Mouse (Mus musculus) kidney, adult 18-20 months (tissue): ENCODE data around the gene Txlna.

Experiments used
- DNase-seq: peaks from one replicate; pipeline ENCODE4 v3.0.0; 2021

The Txlna gene

DNA sequence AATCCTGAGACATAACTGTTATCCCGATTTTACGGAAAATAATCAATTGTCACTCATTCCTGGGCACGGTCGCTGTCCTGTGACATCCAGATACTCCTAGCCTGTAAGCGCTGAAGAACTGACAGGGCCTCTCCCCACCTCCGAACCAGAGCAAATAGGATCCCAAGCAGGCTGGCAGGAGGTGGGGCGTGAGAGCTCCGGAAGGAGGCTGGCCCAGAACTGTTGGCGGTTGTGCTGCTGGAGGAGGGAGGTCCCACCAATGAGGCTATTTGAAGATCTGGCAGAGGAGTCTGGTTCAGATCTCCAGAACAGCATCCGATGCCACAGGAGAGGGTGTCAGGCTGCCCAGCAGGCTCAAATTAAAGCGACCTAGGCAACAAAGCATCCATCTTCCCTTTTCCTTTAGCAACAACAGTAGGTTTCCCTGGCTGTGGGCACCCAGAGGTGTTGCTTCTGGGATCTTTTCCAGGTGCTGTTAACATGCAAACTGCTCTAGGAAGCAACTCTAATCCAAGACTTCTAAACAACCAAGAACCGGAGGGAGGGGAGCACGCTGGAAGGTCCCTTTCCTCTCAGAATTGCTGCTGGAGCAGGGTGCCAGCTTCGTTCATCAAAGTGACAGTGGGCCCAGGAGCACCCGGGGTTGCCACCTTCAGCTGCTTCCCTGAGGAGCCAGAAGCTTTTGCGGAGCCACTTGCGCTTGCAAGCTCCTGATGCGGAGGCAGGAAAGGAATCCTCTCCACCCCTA, 16.4 kb downstream of the Txlna start:
- peak; percentile 80 for DNase-seq

DNA sequence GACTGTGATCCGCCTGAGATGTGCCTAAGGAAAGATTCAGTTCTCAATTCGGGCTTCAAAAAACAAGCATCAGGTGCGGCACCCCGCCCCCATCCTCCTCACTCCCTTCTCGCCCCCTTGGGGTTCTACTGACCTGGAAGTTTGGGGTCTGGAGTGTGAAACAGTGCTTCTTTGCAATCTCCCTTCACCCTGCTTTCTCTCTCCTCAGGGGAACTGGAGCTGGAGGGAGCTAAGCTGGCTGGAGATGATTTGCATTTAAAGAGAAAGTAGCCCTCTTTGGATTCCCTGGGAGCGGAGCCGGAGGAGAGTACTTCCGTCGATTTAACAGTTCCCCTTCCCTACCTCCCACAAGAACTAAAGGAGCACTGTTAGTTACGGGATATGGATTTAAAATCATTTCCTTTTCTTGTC, 17.2 kb downstream of the Txlna start, which contains the start of gene Ccdc28b:
TSS of gene Ccdc28b (minus strand) at position 267 of the 411 bp plus-strand sequence.
- DNase-seq = peak; percentile 67

DNA sequence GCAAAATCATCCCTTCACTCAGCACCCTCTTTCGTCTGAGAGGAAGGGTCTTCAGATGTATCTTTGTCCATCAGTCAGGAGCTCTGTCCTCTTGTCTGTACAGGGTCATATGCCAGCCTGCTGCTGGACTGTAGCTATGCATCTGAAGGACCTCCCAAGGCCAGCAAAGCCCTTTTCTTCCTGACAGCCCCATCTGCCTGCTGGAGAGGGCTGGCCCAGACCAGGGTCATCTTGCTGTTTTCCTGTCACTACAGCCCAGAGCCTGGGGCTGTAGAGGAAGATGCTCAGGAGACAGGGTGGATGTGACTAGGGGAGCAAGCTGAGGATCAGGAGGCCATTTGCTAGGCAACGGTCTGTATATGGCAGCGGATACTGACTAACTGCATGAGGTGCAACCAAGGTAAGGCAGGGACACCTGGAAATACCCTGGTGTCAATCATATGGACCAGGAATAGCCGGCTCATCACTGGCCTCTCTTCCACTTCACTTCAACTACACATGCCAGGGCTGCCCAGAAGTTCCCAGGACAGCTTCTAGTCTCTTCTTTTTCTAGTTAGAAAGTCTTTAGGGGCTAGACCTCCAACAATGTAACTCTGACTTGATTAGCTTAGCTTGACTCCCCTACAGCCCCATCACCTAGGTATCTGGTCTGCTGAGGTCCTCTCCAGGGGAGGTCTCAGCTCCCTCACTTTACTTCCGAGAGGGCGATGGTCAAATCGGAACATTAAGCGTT, 17.9 kb downstream of the Txlna start:
- no peak for DNase-seq

DNA sequence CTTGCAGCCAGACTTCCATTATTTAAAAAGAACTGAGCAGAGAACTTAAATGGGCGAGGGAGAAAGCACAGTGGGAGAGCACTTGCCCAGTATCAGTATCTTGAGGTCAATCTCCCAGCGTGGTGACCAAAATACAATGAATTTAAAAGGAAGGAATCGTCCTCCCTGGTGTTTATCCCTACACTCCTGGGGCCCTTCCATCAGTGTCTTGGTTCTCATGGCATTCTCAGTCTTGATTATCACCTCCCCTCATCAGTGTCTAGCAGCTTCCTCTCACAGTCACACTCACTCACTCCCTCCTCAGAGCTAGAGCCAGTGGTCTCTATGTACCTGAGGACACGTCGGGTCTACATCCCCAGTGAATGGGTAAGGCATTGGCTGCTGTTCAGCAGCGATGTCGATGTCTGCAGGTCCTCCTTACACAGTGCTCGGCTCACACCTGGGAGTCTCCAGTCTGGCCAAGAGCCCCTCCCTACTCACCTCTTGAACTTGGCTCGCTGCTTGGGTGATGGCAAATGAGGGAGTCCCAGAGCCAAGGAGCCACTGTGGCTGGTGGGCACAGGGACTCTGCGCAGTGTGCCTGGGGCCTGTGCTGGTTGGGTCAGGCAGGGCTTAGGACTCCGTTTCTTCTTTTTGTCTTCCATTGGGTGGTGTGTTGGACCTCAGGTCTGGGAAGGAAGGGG, 18.6 kb downstream of the Txlna start:
- no peak for DNase-seq

DNA sequence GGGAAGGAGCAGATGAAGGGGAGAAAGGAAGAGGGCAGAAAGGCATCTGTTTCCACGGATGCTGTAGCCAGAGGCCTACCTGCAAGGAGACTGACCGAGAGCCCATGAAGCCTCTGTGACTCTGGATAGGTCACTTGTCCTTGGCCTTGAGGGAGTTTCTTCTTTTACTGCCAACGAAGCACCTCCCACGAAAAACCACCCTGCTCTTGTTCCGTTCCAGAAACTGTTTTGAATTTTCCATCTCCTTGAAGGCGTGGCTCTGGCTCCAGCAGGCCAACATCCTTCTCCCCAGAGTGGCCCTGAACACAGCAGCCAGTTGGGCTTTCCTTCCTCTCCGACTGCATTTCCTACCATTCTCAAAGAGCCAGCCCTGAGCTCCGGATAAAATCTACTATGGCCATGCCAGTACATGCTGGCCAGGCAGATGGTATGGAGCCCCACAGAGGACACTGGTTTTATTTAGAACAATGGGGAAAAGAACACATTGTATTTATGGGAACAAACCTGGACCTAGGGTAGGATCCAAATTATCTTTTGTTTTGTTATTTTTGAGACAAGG, 19.5 kb downstream of the Txlna start:
- peak; percentile 43 for DNase-seq

DNA sequence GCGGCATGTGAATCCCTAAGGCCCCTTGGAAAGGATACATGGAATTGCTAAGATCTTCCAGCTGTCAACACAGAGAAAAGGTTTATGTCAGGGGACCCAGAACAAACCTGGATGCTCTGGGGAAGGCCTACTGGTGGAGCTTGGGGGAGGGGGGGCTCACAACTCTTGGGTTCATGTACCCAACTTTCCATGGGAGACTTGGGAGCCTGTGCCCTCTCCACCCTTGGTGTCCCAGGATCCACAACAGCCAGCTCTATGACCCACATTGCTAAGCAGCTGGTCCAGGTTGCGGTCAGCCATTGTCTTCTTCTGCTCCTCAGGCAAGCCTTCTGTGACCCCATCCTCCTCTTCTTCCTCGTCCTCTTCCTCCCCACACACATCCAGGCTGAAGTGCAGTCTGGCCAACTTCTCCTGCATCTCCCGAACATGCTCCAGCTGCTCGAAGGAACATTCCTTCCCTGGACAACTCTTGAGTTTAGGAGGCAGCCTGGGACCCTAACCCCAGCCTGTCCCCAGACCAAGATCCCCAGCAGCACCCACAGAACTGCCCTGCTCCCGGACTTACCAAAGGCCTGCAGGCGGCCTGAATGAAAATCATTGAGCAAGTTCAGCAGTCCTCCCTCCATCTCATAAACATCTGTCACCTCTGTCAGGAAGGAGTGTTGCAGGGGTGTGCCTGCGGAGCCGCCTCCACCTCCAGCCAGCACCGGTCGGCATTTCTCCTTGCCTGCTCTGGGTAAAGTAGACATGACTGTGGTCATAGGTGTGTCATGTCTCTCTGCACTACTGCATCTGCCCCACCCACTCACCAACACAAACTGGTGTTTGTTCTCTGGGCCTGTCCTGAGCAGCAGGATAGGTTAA, 20.2 kb downstream of the Txlna start:
- DNase-seq = no peak

DNA sequence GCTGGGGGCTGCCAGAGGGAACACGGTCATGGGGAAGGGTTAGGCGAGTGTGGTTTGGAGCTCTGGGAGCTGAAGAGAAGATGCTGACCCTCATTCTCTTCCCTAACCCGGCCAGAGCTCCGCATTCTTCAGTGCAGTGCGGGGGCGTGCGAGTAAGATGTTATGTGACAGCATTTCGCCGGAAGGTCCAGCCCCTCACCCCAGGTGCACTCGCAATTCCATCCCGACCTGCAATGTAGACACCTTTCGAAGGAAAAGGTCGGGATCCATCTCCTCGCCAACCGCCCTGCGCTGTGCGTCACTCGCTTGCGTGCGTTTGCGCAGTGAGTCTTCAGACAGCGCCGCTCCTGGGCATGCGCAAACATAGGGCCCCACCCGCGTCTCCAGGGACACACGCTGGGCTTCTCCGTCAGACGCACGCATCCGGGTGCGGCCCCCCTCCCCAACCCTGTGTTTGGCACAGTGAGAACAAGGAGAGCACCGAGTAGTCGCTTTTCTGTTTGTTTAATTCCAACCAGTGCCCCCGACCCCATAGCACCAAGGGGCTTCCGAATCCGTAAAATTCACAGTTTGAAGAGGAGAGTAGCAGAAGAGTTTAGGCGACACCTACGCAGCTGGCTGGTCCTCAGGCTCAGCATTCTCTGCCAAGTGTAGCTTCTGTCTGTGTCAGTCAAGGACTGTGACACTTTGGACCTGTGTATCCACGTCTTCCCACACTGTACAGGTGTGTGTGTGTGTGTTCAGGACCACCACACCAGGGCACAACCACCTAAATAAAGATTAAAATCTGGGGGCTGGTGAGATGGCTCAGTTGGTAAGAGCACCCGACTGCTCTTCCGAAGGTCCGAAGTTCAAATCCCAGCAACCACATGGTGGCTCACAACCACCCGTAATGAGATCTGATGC, 21.8 kb downstream of the Txlna start, which contains the start of gene Iqcc:
TSS of gene Iqcc (minus strand) at position 314 of the 906 bp plus-strand sequence.
- DNase-seq = peak; percentile 94

DNA sequence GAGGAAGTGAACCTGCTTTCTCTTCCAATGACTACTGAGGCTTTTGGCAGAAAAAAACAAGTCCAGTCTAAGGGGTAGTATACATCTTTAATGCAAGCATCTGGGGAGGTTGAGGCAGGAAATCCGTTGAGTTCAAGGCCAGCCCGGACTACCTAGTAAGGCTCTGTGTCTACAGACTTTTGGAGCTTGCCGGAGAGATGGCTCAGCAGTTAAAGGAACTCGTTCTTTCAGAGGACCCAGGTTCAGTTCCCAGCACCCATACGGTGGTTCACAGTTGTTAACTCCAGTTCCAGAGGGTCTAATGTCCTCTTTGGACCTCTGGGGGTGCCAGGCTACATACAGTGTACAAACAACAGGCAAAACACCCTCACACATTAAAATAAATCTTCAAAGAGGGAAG, 22.8 kb downstream of the Txlna start:
- DNase-seq = no peak

DNA sequence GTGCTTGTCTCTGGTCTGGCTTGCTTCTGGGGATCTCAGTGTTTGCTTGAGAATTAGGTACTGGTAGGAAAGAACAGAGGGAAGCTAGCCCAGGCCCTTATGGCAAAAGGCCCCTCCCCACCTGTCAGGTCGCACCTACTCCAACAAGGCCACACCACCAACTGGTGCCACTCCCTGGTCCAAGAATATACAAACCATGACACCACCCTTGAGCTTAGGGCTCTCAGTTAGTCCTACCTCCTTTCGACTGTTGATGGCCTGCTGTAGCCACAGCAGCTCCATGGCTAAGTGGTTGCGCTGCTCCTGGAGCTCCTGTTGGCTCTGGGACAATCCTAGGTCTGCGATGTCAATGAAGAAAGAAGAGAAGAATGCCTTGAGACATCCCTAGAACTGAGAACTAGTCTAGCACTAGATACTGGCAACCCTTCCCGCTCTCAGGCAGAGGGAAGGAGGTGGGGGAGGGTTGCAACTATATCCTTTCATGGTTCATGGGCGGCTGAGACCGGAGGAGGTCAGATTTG, 23.7 kb downstream of the Txlna start:
- no peak for DNase-seq

DNA sequence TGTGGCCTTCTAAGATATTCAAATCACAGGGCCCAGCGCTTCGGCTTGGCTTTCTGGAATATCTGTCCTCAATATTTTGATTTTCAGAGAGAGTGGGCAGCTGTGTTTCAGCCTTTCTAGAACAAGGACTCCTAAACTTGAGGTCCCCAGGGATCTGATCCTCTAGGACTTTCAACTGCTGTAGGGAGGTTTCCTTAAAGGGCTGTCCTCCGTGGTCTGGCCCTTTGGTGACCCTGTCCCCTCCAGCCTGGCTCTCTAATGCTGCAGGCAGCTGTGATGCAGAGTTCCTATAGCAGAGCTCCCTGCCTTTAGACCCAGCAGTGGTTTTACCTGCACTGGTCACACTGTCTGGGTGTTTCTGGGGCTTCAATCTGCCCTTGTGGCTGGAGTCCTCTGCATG, 24.2 kb downstream of the Txlna start:
- DNase-seq = no peak

DNA sequence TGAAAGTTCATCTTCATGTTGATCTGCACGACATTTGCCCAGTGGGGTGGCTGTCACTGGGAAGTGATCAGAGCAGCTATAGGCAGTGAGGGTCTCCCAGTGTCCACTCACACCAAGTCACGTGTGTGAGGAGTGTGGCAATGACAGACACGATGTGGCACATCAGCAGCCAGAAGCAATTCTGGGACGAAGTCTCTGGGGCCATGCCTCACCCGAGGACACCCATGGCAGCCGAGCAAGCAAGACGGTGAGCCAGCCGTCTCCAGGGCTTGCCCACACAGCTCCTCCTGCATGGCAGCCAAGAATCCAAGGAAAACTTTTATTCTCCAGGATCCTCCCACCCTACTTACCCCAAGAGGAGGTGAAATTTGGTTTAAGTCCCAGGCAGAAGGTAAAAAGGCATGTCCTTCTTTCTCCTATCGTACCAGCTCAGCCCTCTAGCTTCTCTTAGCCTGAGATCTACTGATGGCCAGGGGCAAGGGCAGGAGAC, 25.0 kb downstream of the Txlna start:
- no peak for DNase-seq

DNA sequence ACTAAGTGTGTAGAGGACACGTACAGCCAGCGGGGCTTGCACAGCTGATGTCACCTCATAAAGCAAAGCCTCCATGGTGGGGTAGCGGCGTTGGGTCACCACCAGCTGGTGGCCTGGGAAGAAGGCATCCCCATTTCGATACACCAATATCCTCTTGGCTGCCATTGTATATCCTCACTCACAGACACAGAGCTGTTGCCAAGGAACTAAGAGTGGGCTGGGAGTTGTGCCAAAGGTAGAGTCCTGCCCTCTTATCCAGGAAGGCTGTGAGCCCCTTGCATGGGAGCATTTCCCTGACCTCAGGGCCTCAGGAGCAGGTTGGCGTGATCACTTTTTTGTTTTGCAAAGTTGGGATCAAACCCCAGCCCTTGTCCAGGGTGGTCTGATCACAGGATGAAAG, 26.8 kb downstream of the Txlna start, which contains the start of gene Dcdc2b:
TSS of gene Dcdc2b (minus strand) at position 165 of the 400 bp plus-strand sequence.
- DNase-seq = peak; percentile 11

DNA sequence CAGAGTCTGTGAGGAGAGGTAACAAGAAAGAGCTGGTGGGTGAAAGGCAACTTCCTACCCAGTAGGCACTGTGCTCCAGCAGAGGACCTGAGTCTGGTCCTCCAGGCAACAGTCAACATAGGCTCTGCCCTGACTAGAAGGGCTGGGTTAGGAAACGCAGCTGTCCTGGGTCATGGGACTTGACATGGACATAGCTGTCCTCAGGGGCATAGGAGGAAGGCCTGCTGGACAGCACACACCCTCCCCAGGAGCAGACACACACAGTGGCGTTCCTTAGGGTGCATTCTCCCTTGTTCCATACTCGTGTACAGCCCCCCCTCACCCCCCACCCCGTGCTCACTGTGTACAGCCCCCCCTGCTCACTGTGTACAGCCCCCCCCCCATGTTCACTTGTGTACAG, 30.4 kb downstream of the Txlna start:
- no peak for DNase-seq

DNA sequence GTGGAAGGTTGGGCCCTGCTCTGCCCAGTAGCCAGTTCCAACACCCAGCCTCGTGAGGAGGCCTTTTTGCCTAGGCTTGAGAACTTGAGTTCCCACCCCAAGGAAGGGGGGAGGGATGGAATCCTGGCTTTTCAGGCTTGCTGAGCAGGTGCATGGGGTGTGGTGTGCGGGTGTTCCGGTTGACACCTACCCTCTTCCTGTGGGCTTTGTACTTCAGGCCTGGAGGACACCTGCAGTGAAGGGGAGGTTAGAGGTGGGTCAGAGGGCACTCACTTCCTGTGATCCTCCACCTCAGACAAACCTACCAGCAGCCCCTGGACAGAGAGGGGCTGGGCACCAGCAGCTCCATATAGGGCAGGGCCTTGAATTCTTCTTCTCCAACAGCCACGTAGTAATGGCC, 30.8 kb downstream of the Txlna start:
- no peak for DNase-seq

DNA sequence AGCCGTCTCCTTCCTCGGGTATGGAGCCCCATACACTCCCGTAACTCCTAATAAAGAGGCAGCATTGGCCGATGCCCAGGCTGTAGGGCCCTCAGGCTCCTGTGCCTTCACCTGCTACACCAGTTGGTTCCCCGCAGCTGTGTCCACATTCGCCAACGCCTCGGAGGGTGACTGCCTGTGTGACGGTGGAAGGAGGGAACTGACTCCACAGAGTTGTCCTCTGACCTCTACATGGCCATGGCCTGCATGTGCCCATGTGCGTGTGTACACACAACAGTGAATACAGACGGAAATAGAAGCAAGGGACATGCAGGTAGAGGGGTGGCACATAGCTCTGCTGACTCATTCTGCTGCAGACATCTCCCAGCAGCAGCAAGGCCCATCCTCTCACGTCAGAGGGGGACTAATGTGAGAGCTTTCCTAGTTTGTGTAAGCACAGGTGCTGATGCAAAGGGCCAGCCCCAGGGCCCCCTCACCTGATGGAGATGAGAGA, 31.7 kb downstream of the Txlna start:
- no peak for DNase-seq

DNA sequence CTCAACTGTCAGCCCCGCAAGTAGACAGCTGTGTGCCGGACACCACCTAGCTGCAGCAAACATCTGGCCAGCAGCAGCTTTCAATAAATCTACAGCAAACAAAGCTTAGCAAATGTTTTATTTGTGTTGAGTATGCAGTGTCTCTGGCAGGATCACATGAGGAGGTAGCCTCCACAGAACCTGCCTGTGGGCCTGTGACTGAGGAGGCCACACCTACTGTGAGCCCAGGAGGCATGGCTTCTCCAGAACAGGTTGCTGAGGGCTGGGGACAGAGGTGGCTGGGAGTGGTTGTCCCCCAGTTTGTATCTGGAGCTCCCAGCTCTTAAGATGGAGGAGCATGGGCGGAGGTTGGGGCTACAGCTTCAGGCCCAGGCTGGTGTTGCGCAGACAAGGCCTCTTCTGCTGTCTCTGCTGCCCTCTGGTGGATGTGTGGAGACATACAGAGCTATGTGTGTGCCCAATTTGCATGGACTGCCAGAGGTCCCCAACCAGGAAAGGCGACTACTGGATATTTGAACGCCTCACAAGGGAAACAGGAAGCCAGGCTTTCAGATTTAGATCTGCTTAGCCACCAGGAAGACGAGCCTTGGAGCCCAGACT, 32.3 kb downstream of the Txlna start:
- DNase-seq = peak; percentile 78

DNA sequence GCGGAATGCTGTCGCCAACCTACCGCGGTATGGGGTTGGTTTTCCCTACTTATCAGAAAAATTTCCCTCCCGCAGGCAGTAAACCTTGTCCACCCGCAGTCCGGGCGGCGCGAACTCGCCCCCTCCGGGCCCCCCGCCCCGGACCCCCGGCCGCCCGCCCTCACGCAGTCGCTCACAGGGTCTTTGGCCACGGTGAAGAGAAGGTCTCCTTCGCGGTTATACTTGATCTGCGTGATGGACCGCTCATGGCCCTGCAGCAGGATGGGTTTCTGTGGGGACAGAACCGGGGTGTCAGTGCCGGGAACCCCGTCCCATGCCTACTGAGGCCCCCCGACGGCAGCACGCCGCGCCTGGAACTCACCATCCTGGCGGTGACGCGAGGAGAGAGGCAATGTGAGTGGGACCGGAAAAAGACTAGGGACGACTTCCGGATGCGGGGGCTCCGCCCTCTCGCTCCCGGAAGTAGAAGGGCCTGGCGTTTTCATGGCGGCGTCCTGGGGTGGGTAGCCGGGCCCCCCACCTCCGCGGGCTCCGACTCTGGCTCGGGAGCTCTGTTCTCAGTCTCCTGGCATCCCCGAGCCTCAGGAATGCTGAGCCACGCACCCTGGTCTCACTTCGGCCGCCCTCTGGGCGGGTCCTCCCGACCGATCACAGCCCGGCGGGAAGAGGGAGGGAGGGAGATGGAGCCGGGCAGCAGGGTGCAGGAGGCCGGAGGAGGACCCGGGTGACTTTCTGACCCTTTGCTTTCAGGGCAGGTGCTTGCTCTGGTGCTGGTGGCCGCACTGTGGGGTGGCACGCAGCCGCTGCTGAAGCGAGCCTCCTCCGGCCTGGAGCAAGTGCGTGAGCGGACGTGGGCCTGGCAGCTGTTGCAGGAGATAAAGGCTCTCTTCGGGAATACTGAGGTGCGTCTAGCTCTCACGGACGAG, 40.4 kb downstream of the Txlna start, which contains the start of the genes Eif3i and Tmem234:
TSS of gene Eif3i (minus strand) at position 416 of the 926 bp plus-strand sequence.
TSS of gene Tmem234 (plus strand) at position 436 of the 926 bp plus-strand sequence.
- peak; percentile 85 for DNase-seq

DNA sequence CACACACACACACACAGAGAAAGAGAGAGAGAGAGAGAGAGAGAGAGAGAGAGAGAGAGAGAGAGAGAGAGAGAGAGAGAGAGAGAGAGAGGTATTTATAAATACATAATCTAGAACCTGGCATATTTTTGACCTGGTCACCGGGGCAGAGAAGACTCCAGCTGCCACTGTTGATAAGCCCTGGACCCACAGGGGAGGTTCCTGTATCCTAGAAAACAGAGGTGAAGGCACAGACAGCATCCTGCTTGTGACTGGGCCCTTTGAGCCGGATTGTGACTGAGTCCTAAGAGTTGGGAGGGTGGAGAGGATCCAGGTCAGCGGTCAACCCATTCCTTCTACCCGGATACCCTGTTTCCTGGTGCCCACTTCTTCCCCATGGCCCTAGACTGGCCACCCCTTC, 52.0 kb downstream of the Txlna start:
- DNase-seq = no peak

DNA sequence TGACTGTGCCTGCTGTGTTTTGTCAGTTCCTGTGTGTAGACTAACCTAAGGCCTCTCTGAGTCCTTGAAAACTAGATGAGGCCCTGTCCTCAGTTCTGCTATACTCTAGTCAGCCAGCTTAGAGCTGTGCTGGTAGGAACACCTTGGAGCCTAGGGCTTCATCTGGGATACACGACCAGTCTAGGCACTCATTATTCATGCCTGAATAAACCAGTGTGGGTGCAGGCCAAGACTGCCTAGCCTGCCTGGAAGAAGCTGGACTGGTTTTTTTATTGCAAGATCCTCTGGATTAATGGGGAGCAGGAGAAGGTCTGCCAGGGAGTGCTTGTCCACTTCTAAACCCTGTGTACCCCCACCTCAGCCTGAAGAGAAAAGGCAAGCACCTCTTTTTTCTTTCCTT, 53.9 kb downstream of the Txlna start:
- DNase-seq = peak; percentile 29
